Mouse (Mus musculus) midbrain, embryonic 15.5 days (tissue): ENCODE results near the gene Trim50. TPM values are rescaled to one million over a fixed set of nuclear protein-coding genes. Genes with fewer than 3 reads are reported as not detected.
"Not testable (repeated sequence)": the region's sequence is repeated elsewhere in the genome, so short reads cannot be mapped to it uniquely, and the experiment has no call there.

ENCODE experiments used
- ATAC-seq: fragments of 200-750 bp; cut with Nextera tagmentation; replicated peaks from 2 replicates; pipeline ENCODE4 v1.8.0; 2017; ENCODE audit warnings: moderate TSS enrichment
- H3K27ac ChIP-seq: fragments of 300-500 bp; sonication (generic); 2 replicates; pipeline ENCODE4 v1.5.1; 2015; ENCODE audit warnings: mild to moderate bottlenecking, inconsistent platforms
- H3K27me3 ChIP-seq: fragments of 300-500 bp; sonication (generic); replicated peaks from 2 replicates; pipeline ENCODE4 v1.6.1; 2015; ENCODE audit warnings: inconsistent platforms
- H3K36me3 ChIP-seq: fragments of 300-500 bp; sonication (generic); replicated peaks from 2 replicates; pipeline ENCODE4 v1.6.1; 2015; ENCODE audit warnings: inconsistent platforms
- H3K4me1 ChIP-seq: fragments of 300-500 bp; sonication (generic); 2 replicates; pipeline ENCODE4 v1.6.1; 2015; ENCODE audit warnings: inconsistent platforms
- H3K4me2 ChIP-seq: fragments of 300-500 bp; sonication (generic); 2 replicates; pipeline ENCODE4 v1.6.1; 2015; ENCODE audit warnings: inconsistent platforms, mild to moderate bottlenecking, moderate library complexity
- H3K4me3 ChIP-seq: fragments of 300-500 bp; sonication (generic); 2 replicates; pipeline ENCODE4 v1.5.1; 2015; ENCODE audit warnings: mild to moderate bottlenecking, inconsistent platforms
- H3K9ac ChIP-seq: fragments of 300-500 bp; sonication (generic); 2 replicates; pipeline ENCODE4 v1.6.1; 2015; ENCODE audit warnings: mild to moderate bottlenecking, inconsistent platforms
- H3K9me3 ChIP-seq: fragments of 300-500 bp; sonication (generic); 2 replicates; pipeline ENCODE4 v1.6.1; 2016; ENCODE audit warnings: inconsistent platforms
- WGBS: fragments of 180-500 bp; shearing (Covaris S2); methylation state at CpG from one replicate; pipeline ENCODE4 v1.1.7; 2015; ENCODE audit warnings: mixed read lengths; 5-methylcytosine and 5-hydroxymethylcytosine counted together
- polyA plus RNA-seq: library from polyadenylated mRNA; unstranded; fragments of >200 nt; fragmentation: Nextera tagmentation; extraction: Ambion mirVana; gene quantifications from 2 replicates; pipeline ENCODE4 v1.2.1, GENCODE M21; 2015

Gene Trim50
- polyA plus RNA-seq, 1 experiment from 2014 or later: not detected

- Histone ChIP-seq H3K4me3 (no peak within 1 kb of the TSS), H3K4me2 (no peak within 1 kb of the TSS), H3K27me3 (no peaks in the 10 kb centered on the region), H3K36me3 (no peaks in the 10 kb centered on the region), H3K4me1 (no peaks in the 10 kb centered on the region), H3K9ac (no peak within 1 kb of the TSS), H3K27ac (no peak within 1 kb of the TSS), H3K9me3 (peaks cover 4% of the 10 kb centered on the region; the same call in 1 of the 2 replicates)
- 91% methylated on average over 35 of the region's 35 CpGs for WGBS
- no peak for ATAC-seq
Measured at GRCm38 (mm10) chr5:135349862-135350261, 3.2 kb upstream of the Trim50 start, which contains the start of gene Fkbp6. Fkbp6 (minus strand) TSS chr5:135350044.

DNA sequence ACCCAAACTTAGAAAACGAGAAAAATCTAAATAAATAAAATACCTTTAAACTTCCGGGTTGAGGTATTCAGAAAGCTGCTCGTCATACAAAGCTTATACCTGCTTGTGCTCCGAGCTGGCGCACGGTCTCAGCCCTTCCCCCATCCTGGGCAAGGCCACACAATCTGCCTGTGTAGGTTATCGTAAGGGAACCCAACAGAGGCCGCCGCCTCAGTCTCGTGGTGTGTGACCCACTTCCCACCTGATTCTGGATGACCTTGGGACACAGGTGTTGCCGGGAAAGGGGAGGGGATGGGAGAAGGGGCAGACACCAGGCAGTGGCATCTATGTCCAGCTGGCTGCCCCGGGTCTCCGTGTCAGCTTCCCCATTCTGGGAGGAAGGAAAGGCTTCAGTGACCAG lies 1.5 kb upstream of the Trim50 start:
- no peaks in the 10 kb centered on the region for H3K27me3 ChIP-seq
- no peaks in the 10 kb centered on the region for H3K4me1 ChIP-seq
- 87% methylated on average over 13 of the region's 13 CpGs for WGBS
- peaks cover 4% of the 10 kb centered on the region; the same call in 1 of the 2 replicates for H3K9me3 ChIP-seq
- H3K4me2 ChIP-seq: no peak overlapping the region
- H3K27ac ChIP-seq: no peak overlapping the region
- no peak overlapping the region for H3K9ac ChIP-seq
- no peak overlapping the region for H3K4me3 ChIP-seq
- ATAC-seq: no peak
- H3K36me3 ChIP-seq: no peaks in the 10 kb centered on the region

- peaks cover 7% of the 10 kb centered on the region; the same call in 1 of the 2 replicates for H3K9me3 ChIP-seq
- no peak overlapping the region for H3K27ac ChIP-seq
- H3K27me3 ChIP-seq: no peaks in the 10 kb centered on the region
- H3K4me1 ChIP-seq: no peaks in the 10 kb centered on the region
- no peak overlapping the region for H3K4me2 ChIP-seq
- H3K9ac ChIP-seq: no peak overlapping the region
- no peaks in the 10 kb centered on the region for H3K36me3 ChIP-seq
- H3K4me3 ChIP-seq: no peak overlapping the region
- 19% methylated on average over 20 of the region's 20 CpGs for WGBS
- no peak for ATAC-seq
Measured at GRCm38 (mm10) chr5:135353564-135353963, 469 bp downstream of the Trim50 start.

GRCm38 (mm10) chr5:135356090-135356489 lies 3.0 kb downstream of the Trim50 start:
- peaks cover 3% of the 10 kb centered on the region; the same call in 1 of the 2 replicates for H3K9me3 ChIP-seq
- no peak overlapping the region for H3K4me2 ChIP-seq
- H3K27me3 ChIP-seq: no peaks in the 10 kb centered on the region
- ATAC-seq: no peak
- H3K27ac ChIP-seq: no peak overlapping the region
- WGBS: 56% methylated on average over 1 of the region's 1 CpGs
- H3K4me3 ChIP-seq: no peak overlapping the region
- no peaks in the 10 kb centered on the region for H3K4me1 ChIP-seq
- H3K9ac ChIP-seq: no peak overlapping the region
- no peaks in the 10 kb centered on the region for H3K36me3 ChIP-seq

GRCm38 (mm10) chr5:135357556-135357955 lies 4.5 kb downstream of the Trim50 start:
- no peaks in the 10 kb centered on the region for H3K36me3 ChIP-seq
- no peaks in the 10 kb centered on the region for H3K4me1 ChIP-seq
- H3K27me3 ChIP-seq: no peaks in the 10 kb centered on the region
- WGBS: 93% methylated on average over 2 of the region's 2 CpGs
- H3K9ac ChIP-seq: no peak overlapping the region
- no peak overlapping the region for H3K4me2 ChIP-seq
- ATAC-seq: no peak
- no peak overlapping the region for H3K27ac ChIP-seq
- H3K4me3 ChIP-seq: no peak overlapping the region
- peaks cover 3% of the 10 kb centered on the region; the same call in 1 of the 2 replicates for H3K9me3 ChIP-seq

GRCm38 (mm10) chr5:135359772-135360171 lies 6.7 kb downstream of the Trim50 start:
- no peak overlapping the region for H3K4me3 ChIP-seq
- H3K27ac ChIP-seq: no peak overlapping the region
- H3K36me3 ChIP-seq: no peaks in the 10 kb centered on the region
- no peaks in the 10 kb centered on the region for H3K4me1 ChIP-seq
- H3K27me3 ChIP-seq: no peaks in the 10 kb centered on the region
- no peak for ATAC-seq
- H3K4me2 ChIP-seq: no peak overlapping the region
- H3K9ac ChIP-seq: no peak overlapping the region
- 94% methylated on average over 2 of the region's 2 CpGs for WGBS
- H3K9me3 ChIP-seq: peaks cover 3% of the 10 kb centered on the region; the same call in 1 of the 2 replicates

DNA sequence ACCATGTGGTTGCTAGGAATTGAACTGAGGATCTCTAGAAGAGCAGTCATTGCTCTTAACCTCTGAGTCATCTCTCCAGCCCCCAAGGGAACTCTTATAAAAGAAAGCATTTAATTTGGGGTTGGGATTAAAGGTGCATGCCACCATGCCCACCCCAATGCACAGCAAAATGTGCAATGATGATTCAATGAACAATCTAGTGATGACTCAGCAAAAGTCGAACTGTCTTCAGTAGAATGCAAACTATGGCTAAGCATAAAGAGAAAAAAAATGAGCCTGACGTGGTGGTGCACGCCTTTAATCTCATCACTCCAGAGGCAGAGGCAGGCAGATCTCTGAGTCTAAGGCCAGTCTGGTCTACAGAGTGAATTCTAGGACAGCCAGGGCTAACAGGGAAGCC lies 9.5 kb downstream of the Trim50 start:
- no peak for ATAC-seq
- Histone ChIP-seq H3K36me3 (no peaks in the 10 kb centered on the region), H3K27me3 (no peaks in the 10 kb centered on the region), H3K27ac (no peak overlapping the region), H3K4me2 (no peak overlapping the region), H3K4me3 (no peak overlapping the region), H3K9ac (no peak overlapping the region), H3K4me1 (no peaks in the 10 kb centered on the region), H3K9me3 (peaks cover 2% of the 10 kb centered on the region; the same call in 1 of the 2 replicates)
- 92% methylated on average over 3 of the region's 3 CpGs for WGBS

GRCm38 (mm10) chr5:135363540-135363939 lies 10.4 kb downstream of the Trim50 start:
- Histone ChIP-seq H3K4me3 (no peak overlapping the region), H3K9me3 (no peaks in the 10 kb centered on the region), H3K27me3 (no peaks in the 10 kb centered on the region), H3K4me1 (no peaks in the 10 kb centered on the region), H3K9ac (no peak overlapping the region), H3K4me2 (no peak overlapping the region), H3K27ac (no peak overlapping the region), H3K36me3 (no peaks in the 10 kb centered on the region)
- 29% methylated on average over 12 of the region's 12 CpGs for WGBS
- ATAC-seq: no peak

GRCm38 (mm10) chr5:135367841-135368240 lies 14.7 kb downstream of the Trim50 start:
- no peak for ATAC-seq
- Histone ChIP-seq H3K9me3 (no peaks in the 10 kb centered on the region), H3K27me3 (no peaks in the 10 kb centered on the region), H3K36me3 (0 out of 2 replicates have a peak, but pooled peaks cover 7% of the 10 kb centered on the region), H3K9ac (no peak overlapping the region), H3K27ac (no peak overlapping the region), H3K4me3 (no peak overlapping the region), H3K4me2 (no peak overlapping the region), H3K4me1 (peaks cover 18% of the 10 kb centered on the region)
- WGBS: 54% methylated on average over 6 of the region's 6 CpGs

DNA sequence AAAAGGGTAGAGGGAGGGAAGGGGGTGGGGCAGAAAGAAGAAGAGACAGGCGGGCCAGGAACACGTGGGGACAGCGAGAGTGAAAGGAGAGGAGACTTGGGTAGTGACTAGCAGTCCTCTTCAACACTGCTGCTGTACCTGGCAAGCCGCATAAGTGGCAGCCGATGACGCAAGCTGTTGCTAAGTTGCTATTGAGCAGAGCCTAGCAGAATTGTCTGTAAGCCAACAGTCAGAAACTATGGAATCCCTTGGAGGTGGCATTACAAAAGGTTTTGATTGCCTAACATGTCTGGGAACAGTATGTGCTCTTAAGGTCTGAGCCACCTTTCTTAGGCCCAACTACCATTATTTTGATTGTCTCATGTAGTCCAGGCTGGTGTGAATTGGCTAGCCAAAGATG lies 15.2 kb downstream of the Trim50 start:
- Histone ChIP-seq H3K4me3 (no peak overlapping the region), H3K27me3 (no peaks in the 10 kb centered on the region), H3K9me3 (no peaks in the 10 kb centered on the region), H3K4me2 (no peak overlapping the region), H3K27ac (no peak overlapping the region), H3K4me1 (peaks cover 18% of the 10 kb centered on the region), H3K36me3 (peaks cover 10% of the 10 kb centered on the region), H3K9ac (no peak overlapping the region)
- WGBS: 83% methylated on average over 6 of the region's 6 CpGs
- no peak for ATAC-seq

- Histone ChIP-seq H3K4me3 (peak overlapping the region; percentile 99), H3K36me3 (peaks cover 19% of the 10 kb centered on the region), H3K27ac (peak overlapping the region; percentile 83; the same call in 1 of the 2 replicates), H3K9ac (peak overlapping the region; percentile 94), H3K4me1 (peaks cover 18% of the 10 kb centered on the region), H3K4me2 (peak overlapping the region; percentile 86)
- WGBS: 64% methylated on average over 9 of the region's 9 CpGs
- H3K9me3 ChIP-seq, ATAC-seq, H3K27me3 ChIP-seq: not testable (repeated sequence)
Measured at GRCm38 (mm10) chr5:135369196-135369595, 16.1 kb downstream of the Trim50 start.

DNA sequence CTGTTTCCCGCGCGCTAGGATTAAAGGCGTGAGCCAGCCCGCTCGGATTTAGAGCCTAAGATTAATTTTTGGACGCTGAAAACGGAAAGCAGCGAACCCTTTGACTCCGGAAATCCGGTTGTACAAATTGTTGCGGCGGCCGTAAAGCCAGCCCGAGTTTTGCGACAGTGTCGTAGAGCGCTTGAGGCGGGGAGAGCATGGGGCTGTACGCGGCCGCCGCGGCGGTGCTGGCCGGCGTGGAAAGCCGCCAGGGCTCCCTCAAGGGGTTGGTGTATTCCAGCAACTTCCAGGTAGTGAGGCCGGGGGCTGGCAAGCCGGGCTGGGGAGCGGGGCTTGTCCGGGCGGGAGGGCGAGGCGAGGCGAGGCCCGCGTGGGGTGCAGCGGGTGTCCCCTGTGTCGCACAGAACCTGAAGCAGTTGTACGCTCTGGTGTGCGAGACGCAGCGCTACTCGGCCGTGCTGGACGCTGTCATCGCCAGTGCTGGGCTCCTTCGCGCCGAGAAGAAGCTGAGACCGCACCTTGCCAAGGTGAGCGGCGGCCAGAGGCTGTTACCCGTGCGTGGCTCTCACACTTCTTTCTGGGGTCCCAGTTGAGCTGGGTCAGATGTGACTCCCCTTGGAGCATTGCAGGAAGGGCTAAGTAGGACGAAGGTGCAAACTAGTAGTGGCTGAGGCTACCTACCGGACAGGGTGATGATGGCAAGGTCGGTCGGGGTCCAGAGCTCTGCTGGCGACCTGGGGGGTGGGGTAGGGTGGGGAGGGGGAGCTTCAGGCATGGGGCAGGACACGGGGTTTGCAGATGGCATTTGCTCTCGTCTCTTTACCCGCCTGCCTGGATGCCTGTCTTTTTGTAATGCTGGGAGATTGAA lies 16.9 kb downstream of the Trim50 start, which contains the start of gene Nsun5:
Gene Nsun5 (plus strand): TSS at position 167 of the 868 bp plus-strand sequence.
- Histone ChIP-seq H3K4me1 (peaks cover 18% of the 10 kb centered on the region), H3K36me3 (peaks cover 26% of the 10 kb centered on the region), H3K27ac (peak within 1 kb of the TSS; percentile 83), H3K9me3 (no peaks in the 10 kb centered on the region), H3K9ac (peak within 1 kb of the TSS; percentile 94), H3K4me2 (peak within 1 kb of the TSS; percentile 86), H3K27me3 (no peaks in the 10 kb centered on the region), H3K4me3 (peak within 1 kb of the TSS; percentile 99)
- under 1% methylated on average over 63 of the region's 64 CpGs for WGBS
- peak; percentile 76 for ATAC-seq
